Mouse (Mus musculus) stomach, embryonic 16.5 days (tissue): Measurements from ENCODE around the gene Hmgb2. TPM values are rescaled to one million over a fixed set of nuclear protein-coding genes. Genes with fewer than 3 reads are reported as not detected.
"Not testable (repeated sequence)": the region's sequence is repeated elsewhere in the genome, so short reads cannot be mapped to it uniquely, and the experiment has no call there.

Experiments
- ATAC-seq: fragments of 200-750 bp; cut with Nextera tagmentation; 2 replicates; pipeline ENCODE4 v1.8.0; 2017; ENCODE audit warnings: moderate number of reproducible peaks, moderate TSS enrichment; ENCODE audit not compliant: insufficient read depth, low FRiP score
- H3K27ac ChIP-seq: fragments of 300-500 bp; sonication (generic); 2 replicates; pipeline ENCODE4 v1.5.1; 2014; ENCODE audit warnings: low read length
- H3K27me3 ChIP-seq: fragments of 300-500 bp; sonication (generic); 2 replicates; pipeline ENCODE4 v1.6.1; 2014; ENCODE audit warnings: low read length, control low read depth, mixed read lengths; ENCODE audit not compliant: control insufficient read depth, insufficient read depth
- H3K36me3 ChIP-seq: fragments of 300-500 bp; sonication (generic); 2 replicates; pipeline ENCODE4 v1.6.1; 2014; ENCODE audit warnings: low read length; ENCODE audit not compliant: control insufficient read depth, insufficient read depth
- H3K4me1 ChIP-seq: fragments of 300-500 bp; sonication (generic); 2 replicates; pipeline ENCODE4 v1.6.1; 2014; ENCODE audit warnings: low read length, control low read depth, mixed read lengths; ENCODE audit not compliant: control insufficient read depth, insufficient read depth
- H3K4me2 ChIP-seq: fragments of 300-500 bp; sonication (generic); 2 replicates; pipeline ENCODE4 v1.6.1; 2014; ENCODE audit warnings: low read depth, low read length, mixed read lengths
- H3K4me3 ChIP-seq: fragments of 300-500 bp; sonication (generic); replicated peaks from 2 replicates; pipeline ENCODE4 v1.5.1; 2014; ENCODE audit warnings: mild to moderate bottlenecking, low read length
- H3K9ac ChIP-seq: fragments of 300-500 bp; sonication (generic); 2 replicates; pipeline ENCODE4 v1.6.1; 2014; ENCODE audit warnings: low read length
- H3K9me3 ChIP-seq: fragments of 300-500 bp; sonication (generic); replicated peaks from 2 replicates; pipeline ENCODE4 v1.6.1; 2016; ENCODE audit warnings: low read length, control low read depth; ENCODE audit not compliant: control insufficient read depth
- WGBS: fragments of 180-500 bp; shearing (Covaris S2); extraction: QIAGEN DNeasy Blood & Tissue Kit; methylation state at CpG from one replicate; pipeline ENCODE4 v1.1.7; 2014; 5-methylcytosine and 5-hydroxymethylcytosine counted together
- polyA plus RNA-seq: library from polyadenylated mRNA; unstranded; fragments of >200 nt; fragmentation: Nextera tagmentation; extraction: Ambion mirVana; gene quantifications from 2 replicates; pipeline ENCODE4 v1.2.1, GENCODE M21; 2015

Hmgb2 gene
- polyA plus RNA-seq, 1 experiment from 2014 or later, result 345 TPM

- H3K4me2 ChIP-seq, result no peak overlapping the region
- ATAC-seq, result no peak
- no peaks in the 10 kb centered on the region for H3K36me3 ChIP-seq
- no peaks in the 10 kb centered on the region for H3K27me3 ChIP-seq
- H3K9me3 ChIP-seq, result no peaks in the 10 kb centered on the region
- no peak overlapping the region for H3K27ac ChIP-seq
- H3K9ac ChIP-seq, result no peak overlapping the region
- no peak overlapping the region for H3K4me3 ChIP-seq
- H3K4me1 ChIP-seq, result 0 out of 2 replicates have a peak, but pooled peaks cover 5% of the 10 kb centered on the region
- 52% methylated on average over 5 of the region's 5 CpGs for WGBS
Measured at GRCm38 (mm10) chr8:57503641-57504040, 8.1 kb upstream of the Hmgb2 start.

GRCm38 (mm10) chr8:57505500-57505899, 6.2 kb upstream of the Hmgb2 start:
- ATAC-seq, H3K4me2 ChIP-seq, H3K4me1 ChIP-seq, H3K27me3 ChIP-seq, H3K4me3 ChIP-seq, H3K9me3 ChIP-seq, H3K36me3 ChIP-seq: not testable (repeated sequence)
- peak overlapping the region; percentile 28; the same call in 1 of the 2 replicates for H3K27ac ChIP-seq
- peak overlapping the region; percentile 7; the same call in 1 of the 2 replicates for H3K9ac ChIP-seq
- 71% methylated on average over 1 of the region's 1 CpGs for WGBS

GRCm38 (mm10) chr8:57507556-57508063, 4.1 kb upstream of the Hmgb2 start:
- 88% methylated on average over 4 of the region's 4 CpGs for WGBS
- no peak for ATAC-seq
- Histone ChIP-seq H3K4me2 (no peak overlapping the region), H3K9ac (no peak overlapping the region), H3K27me3 (no peaks in the 10 kb centered on the region), H3K4me1 (0 out of 2 replicates have a peak, but pooled peaks cover 3% of the 10 kb centered on the region), H3K4me3 (no peak overlapping the region), H3K9me3 (no peaks in the 10 kb centered on the region), H3K36me3 (no peaks in the 10 kb centered on the region), H3K27ac (no peak overlapping the region)

DNA sequence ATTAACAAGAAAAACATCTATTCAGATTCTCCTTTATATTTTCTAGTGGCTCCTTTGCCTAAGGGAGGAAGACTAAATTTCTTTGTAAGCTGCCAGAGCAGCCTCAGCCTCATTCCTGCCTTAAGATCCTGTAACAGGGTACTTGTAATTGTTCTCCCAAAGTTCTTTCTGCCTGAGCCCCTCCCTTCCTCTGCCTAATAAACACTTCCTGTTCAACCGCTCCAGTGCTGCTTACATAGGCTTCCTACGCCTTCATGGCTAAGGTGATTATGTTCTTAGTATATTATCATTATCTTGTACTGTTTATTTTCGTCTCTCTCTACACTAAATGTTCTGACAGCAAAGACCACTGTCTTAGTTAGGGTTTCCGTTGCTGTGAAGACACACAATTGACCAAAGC, 3.0 kb upstream of the Hmgb2 start:
- Histone ChIP-seq H3K4me1 (peaks cover 6% of the 10 kb centered on the region; the same call in 1 of the 2 replicates), H3K36me3 (no peaks in the 10 kb centered on the region), H3K4me2 (no peak overlapping the region), H3K27me3 (no peaks in the 10 kb centered on the region), H3K27ac (no peak overlapping the region), H3K4me3 (no peak overlapping the region), H3K9me3 (no peaks in the 10 kb centered on the region), H3K9ac (no peak overlapping the region)
- 68% methylated on average over 4 of the region's 4 CpGs for WGBS
- ATAC-seq, result no peak

DNA sequence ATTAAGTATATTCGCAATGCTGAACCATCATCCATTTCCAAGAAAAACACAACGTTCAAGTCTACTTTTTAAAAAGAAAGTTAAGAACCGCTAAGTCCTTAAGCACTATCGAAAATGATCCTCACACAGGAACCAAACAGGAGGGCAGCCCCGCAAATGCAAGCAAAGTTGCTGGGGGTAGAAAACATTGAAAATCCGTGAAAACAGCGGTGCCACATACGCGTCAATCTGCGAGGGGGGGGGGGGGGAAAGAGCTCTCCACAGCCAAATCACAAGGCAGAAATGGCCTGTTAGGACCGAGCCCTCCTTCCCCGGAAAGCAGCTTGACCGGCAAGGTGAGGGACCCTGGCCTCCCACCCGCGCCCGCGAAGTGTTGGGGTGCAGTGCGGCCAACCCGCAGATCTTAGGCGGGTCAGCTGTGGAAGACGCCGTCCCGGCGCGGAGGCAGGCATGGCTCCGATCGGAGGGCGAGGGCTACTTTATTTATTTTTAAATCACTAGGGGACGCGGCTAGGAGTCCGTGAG, 854 bp upstream of the Hmgb2 start:
- Histone ChIP-seq H3K4me3 (peak overlapping the region; percentile 77), H3K4me2 (peak overlapping the region; percentile 97), H3K9me3 (no peaks in the 10 kb centered on the region), H3K4me1 (peaks cover 6% of the 10 kb centered on the region; the same call in 1 of the 2 replicates), H3K27ac (peak overlapping the region; percentile 71), H3K36me3 (peaks cover 2% of the 10 kb centered on the region; the same call in 1 of the 2 replicates), H3K9ac (peak overlapping the region; percentile 88), H3K27me3 (no peaks in the 10 kb centered on the region)
- ATAC-seq, result 0 out of 2 replicates have a peak, but pooled peaks have one; percentile 0
- 1% methylated on average over 31 of the region's 31 CpGs for WGBS

DNA sequence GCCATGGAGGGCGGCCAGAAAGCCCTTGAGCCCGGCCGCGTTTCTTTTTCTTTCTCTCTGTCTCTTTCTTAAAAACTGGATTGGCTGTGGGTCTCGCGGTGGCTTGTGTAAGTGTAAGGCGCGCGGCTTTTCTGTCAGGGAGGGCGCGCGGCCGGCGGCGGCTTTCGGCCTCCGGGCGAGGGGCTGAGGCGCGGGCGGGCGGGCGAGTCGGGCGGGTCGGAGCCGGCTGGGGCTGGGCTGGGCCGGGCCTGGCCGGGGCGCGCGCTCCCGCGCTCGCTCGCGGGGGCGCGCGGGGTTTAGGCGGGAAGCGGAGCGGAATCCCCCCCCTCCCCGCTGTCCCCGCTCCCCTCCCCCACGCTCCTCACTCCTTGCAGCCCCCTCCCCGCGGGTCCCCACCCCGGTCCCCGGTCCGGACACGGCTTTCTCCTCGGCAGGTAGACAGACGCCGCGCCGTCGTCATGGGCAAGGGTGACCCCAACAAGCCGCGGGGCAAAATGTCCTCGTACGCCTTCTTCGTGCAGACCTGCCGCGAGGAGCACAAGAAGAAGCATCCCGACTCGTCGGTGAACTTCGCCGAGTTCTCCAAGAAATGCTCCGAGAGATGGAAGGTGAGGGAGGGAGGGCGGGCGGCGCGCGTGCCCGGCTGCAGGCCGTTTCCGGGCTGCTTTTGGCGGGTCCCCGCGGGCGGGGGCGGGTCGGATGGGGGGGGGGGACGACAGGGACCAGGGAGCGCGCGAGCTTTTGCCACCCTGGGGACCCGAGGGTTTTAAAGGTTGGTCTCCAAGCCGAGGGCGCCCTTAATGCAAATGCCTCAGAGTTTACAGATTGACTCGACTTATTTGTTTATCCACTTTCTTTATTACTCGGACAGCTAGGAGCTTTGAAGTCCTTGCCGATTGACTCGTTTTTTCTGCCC, 692 bp downstream of the Hmgb2 start:
- Histone ChIP-seq H3K27ac (peak overlapping the region; percentile 100), H3K4me3 (peak overlapping the region; percentile 79), H3K9me3 (no peaks in the 10 kb centered on the region), H3K36me3 (peaks cover 6% of the 10 kb centered on the region), H3K4me1 (peaks cover 6% of the 10 kb centered on the region; the same call in 1 of the 2 replicates), H3K9ac (peak overlapping the region; percentile 100), H3K27me3 (no peaks in the 10 kb centered on the region), H3K4me2 (peak overlapping the region; percentile 64)
- WGBS, result under 1% methylated on average over 84 of the region's 96 CpGs
- ATAC-seq, result peak; percentile 39

- Histone ChIP-seq H3K9ac (peak overlapping the region; percentile 100), H3K4me3 (peak overlapping the region; percentile 79), H3K27ac (peak overlapping the region; percentile 100; the same call in 1 of the 2 replicates), H3K4me2 (peak overlapping the region; percentile 64)
- H3K36me3 ChIP-seq, H3K27me3 ChIP-seq, H3K4me1 ChIP-seq, H3K9me3 ChIP-seq, ATAC-seq: not testable (repeated sequence)
- 4% methylated on average over 10 of the region's 10 CpGs for WGBS
Measured at GRCm38 (mm10) chr8:57513178-57513661, 1.5 kb downstream of the Hmgb2 start.

DNA sequence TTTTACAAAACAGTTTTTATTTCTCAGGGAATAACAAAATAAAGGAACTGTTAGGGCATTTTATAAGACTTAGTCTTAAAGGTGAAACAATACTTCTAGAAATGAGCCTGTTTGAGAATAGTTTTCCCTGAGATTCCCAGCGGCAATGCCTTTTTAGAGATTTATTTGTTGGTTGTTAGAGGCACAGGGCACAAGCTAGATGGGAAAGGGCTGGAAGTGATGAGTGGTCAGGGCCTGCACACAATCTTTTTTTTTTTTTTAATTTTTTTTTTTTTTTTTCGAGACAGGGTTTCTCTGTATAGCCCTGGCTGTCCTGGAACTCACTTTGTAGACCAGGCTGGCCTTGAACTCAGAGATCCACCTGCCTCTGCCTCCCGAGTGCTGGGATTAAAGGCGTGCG, 5.0 kb downstream of the Hmgb2 start:
- H3K27ac ChIP-seq, H3K36me3 ChIP-seq, H3K4me2 ChIP-seq, ATAC-seq, H3K27me3 ChIP-seq, H3K9me3 ChIP-seq, H3K4me3 ChIP-seq, H3K9ac ChIP-seq, H3K4me1 ChIP-seq: not testable (repeated sequence)
- 95% methylated on average over 4 of the region's 5 CpGs for WGBS

GRCm38 (mm10) chr8:57517723-57518122, 6.0 kb downstream of the Hmgb2 start:
- no peak overlapping the region for H3K27ac ChIP-seq
- H3K4me2 ChIP-seq, result no peak overlapping the region
- no peaks in the 10 kb centered on the region for H3K27me3 ChIP-seq
- H3K36me3 ChIP-seq, result peaks cover 6% of the 10 kb centered on the region
- H3K9ac ChIP-seq, result no peak overlapping the region
- no peaks in the 10 kb centered on the region for H3K9me3 ChIP-seq
- H3K4me3 ChIP-seq, result no peak overlapping the region
- no peak for ATAC-seq
- peaks cover 4% of the 10 kb centered on the region; the same call in 1 of the 2 replicates for H3K4me1 ChIP-seq
- 87% methylated on average over 3 of the region's 3 CpGs for WGBS
